Mouse (Mus musculus): ENCODE results near the gene Mdh2.

The Mdh2 gene

GRCm38 (mm10) chr5:135777796-135778470, 347 bp upstream of the Mdh2 start, which contains the start of gene Styxl1:
Gene Styxl1, minus strand, starts transcription at chr5:135778385.
- no peak for DNase-seq (ENCODE audit: low spot score)

- no peak for DNase-seq (ENCODE audit: low spot score)
Measured at GRCm38 (mm10) chr5:135780331-135780730, 2.1 kb downstream of the Mdh2 start.

- DNase-seq (ENCODE audit: low spot score), result no peak
Measured at GRCm38 (mm10) chr5:135782901-135783300, 4.6 kb downstream of the Mdh2 start.

GRCm38 (mm10) chr5:135793996-135794858, 15.9 kb downstream of the Mdh2 start:
- peak; percentile 85 for DNase-seq (ENCODE audit: low spot score)

GRCm38 (mm10) chr5:135794859-135795181, 16.5 kb downstream of the Mdh2 start:
- no peak for DNase-seq (ENCODE audit: low spot score)

- no peak for DNase-seq (ENCODE audit: low spot score)
Measured at GRCm38 (mm10) chr5:135799746-135800145, 21.5 kb downstream of the Mdh2 start.

- no peak for DNase-seq (ENCODE audit: low spot score)
Measured at GRCm38 (mm10) chr5:135800927-135801326, 22.6 kb downstream of the Mdh2 start.

GRCm38 (mm10) chr5:135802641-135803040, 24.4 kb downstream of the Mdh2 start:
- no peak for DNase-seq (ENCODE audit: low spot score)

GRCm38 (mm10) chr5:135803135-135803534, 24.9 kb downstream of the Mdh2 start:
- DNase-seq (ENCODE audit: low spot score), result no peak

- DNase-seq (ENCODE audit: low spot score), result no peak
Measured at GRCm38 (mm10) chr5:135803676-135804075, 25.4 kb downstream of the Mdh2 start.

GRCm38 (mm10) chr5:135804735-135805134, 26.5 kb downstream of the Mdh2 start:
- no peak for DNase-seq (ENCODE audit: low spot score)

GRCm38 (mm10) chr5:135806555-135807262, 28.4 kb downstream of the Mdh2 start, which contains the start of gene Srrm3:
Gene Srrm3, plus strand, starts transcription at chr5:135806890.
- peak; percentile 79 for DNase-seq (ENCODE audit: low spot score)

- DNase-seq (ENCODE audit: low spot score), result no peak
Measured at GRCm38 (mm10) chr5:135807263-135807637, 29.0 kb downstream of the Mdh2 start.

GRCm38 (mm10) chr5:135812991-135813390, 34.7 kb downstream of the Mdh2 start:
- no peak for DNase-seq (ENCODE audit: low spot score)

- no peak for DNase-seq (ENCODE audit: low spot score)
Measured at GRCm38 (mm10) chr5:135818491-135818890, 40.2 kb downstream of the Mdh2 start.

- no peak for DNase-seq (ENCODE audit: low spot score)
Measured at GRCm38 (mm10) chr5:135822316-135822944, 44.1 kb downstream of the Mdh2 start.

GRCm38 (mm10) chr5:135824517-135824916, 46.2 kb downstream of the Mdh2 start:
- no peak for DNase-seq (ENCODE audit: low spot score)

- no peak for DNase-seq (ENCODE audit: low spot score)
Measured at GRCm38 (mm10) chr5:135826225-135826624, 47.9 kb downstream of the Mdh2 start.

GRCm38 (mm10) chr5:135829381-135829780, 51.1 kb downstream of the Mdh2 start:
- no peak for DNase-seq (ENCODE audit: low spot score)

GRCm38 (mm10) chr5:135832729-135833128, 54.4 kb downstream of the Mdh2 start:
- no peak for DNase-seq (ENCODE audit: low spot score)

- no peak for DNase-seq (ENCODE audit: low spot score)
Measured at GRCm38 (mm10) chr5:135834769-135835491, 56.6 kb downstream of the Mdh2 start.

GRCm38 (mm10) chr5:135835492-135835858, 57.2 kb downstream of the Mdh2 start:
- no peak for DNase-seq (ENCODE audit: low spot score)
